Mouse (Mus musculus) neural tube, embryonic 14.5 days (tissue): ENCODE measurements at regions not wholly inside any gene's neighbourhood (a gene's known extent, or its start where the extent isn't known, plus 50 kb on each side); places are given as distances from the start of the nearest gene placed in this dataset.
"Not testable (repeated sequence)": the region's sequence is repeated elsewhere in the genome, so short reads cannot be mapped to it uniquely, and the experiment has no call there.

Source experiments
- ATAC-seq: fragments of 200-750 bp; cut with Nextera tagmentation; 2 replicates; pipeline ENCODE4 v1.8.0; 2017; ENCODE audit warnings: low read depth, mild to moderate bottlenecking, moderate TSS enrichment, moderate library complexity
- H3K27ac ChIP-seq: fragments of 300-500 bp; sonication (generic); 2 replicates; pipeline ENCODE4 v1.5.1; 2014; ENCODE audit warnings: low read depth, mild to moderate bottlenecking, control low read depth, low read length, moderate library complexity, mixed read lengths
- H3K27me3 ChIP-seq: fragments of 300-500 bp; sonication (generic); 2 replicates; pipeline ENCODE4 v1.6.1; 2014; ENCODE audit warnings: low read length; ENCODE audit not compliant: control insufficient read depth, insufficient read depth
- H3K36me3 ChIP-seq: fragments of 300-500 bp; sonication (generic); 2 replicates; pipeline ENCODE4 v1.6.1; 2014; ENCODE audit warnings: low read length, mixed read lengths; ENCODE audit not compliant: control insufficient read depth, insufficient read depth
- H3K4me1 ChIP-seq: fragments of 300-500 bp; sonication (generic); 2 replicates; pipeline ENCODE4 v1.6.1; 2014; ENCODE audit warnings: low read length; ENCODE audit not compliant: control insufficient read depth, insufficient read depth
- H3K4me2 ChIP-seq: fragments of 300-500 bp; sonication (generic); 2 replicates; pipeline ENCODE4 v1.6.1; 2014; ENCODE audit warnings: mild to moderate bottlenecking, low read depth, low read length, control low read depth
- H3K4me3 ChIP-seq: fragments of 300-500 bp; sonication (generic); 2 replicates; pipeline ENCODE4 v1.5.1; 2014; ENCODE audit warnings: low read depth, low read length, control low read depth, mixed read lengths
- H3K9ac ChIP-seq: fragments of 300-500 bp; sonication (generic); replicated peaks from 2 replicates; pipeline ENCODE4 v1.6.1; 2014; ENCODE audit warnings: low read depth, mild to moderate bottlenecking, control low read depth, low read length, mixed read lengths
- H3K9me3 ChIP-seq: fragments of 300-500 bp; sonication (generic); 2 replicates; pipeline ENCODE4 v1.6.1; 2016; ENCODE audit warnings: low read length; ENCODE audit not compliant: control insufficient read depth
- WGBS: fragments of 180-500 bp; shearing (Covaris S2); extraction: QIAGEN DNeasy Blood & Tissue Kit; methylation state at CpG from one replicate; pipeline ENCODE4 v1.1.7; 2014; 5-methylcytosine and 5-hydroxymethylcytosine counted together

GRCm38 (mm10) chr1:141246125-141246524, 1000.2 kb downstream of the Kcnt2 start:
- not testable (repeated sequence) for H3K27ac ChIP-seq, H3K4me2 ChIP-seq, H3K4me3 ChIP-seq, H3K36me3 ChIP-seq, ATAC-seq, H3K9me3 ChIP-seq, H3K4me1 ChIP-seq, H3K9ac ChIP-seq, H3K27me3 ChIP-seq

GRCm38 (mm10) chr1:141274738-141275137, 1028.8 kb downstream of the Kcnt2 start:
- no peaks in the 10 kb centered on the region for H3K9me3 ChIP-seq
- no peak overlapping the region for H3K4me3 ChIP-seq
- H3K4me2 ChIP-seq: no peak overlapping the region
- ATAC-seq: no peak
- H3K27ac ChIP-seq: no peak overlapping the region
- 98% methylated on average over 1 of the region's 1 CpGs for WGBS
- no peaks in the 10 kb centered on the region for H3K4me1 ChIP-seq
- H3K36me3 ChIP-seq: no peaks in the 10 kb centered on the region
- no peak overlapping the region for H3K9ac ChIP-seq
- H3K27me3 ChIP-seq: no peaks in the 10 kb centered on the region

- no peak overlapping the region for H3K4me2 ChIP-seq
- H3K9ac ChIP-seq: no peak overlapping the region
- no peaks in the 10 kb centered on the region for H3K9me3 ChIP-seq
- no peaks in the 10 kb centered on the region for H3K4me1 ChIP-seq
- H3K27me3 ChIP-seq: no peaks in the 10 kb centered on the region
- no peak overlapping the region for H3K27ac ChIP-seq
- ATAC-seq: no peak
- H3K36me3 ChIP-seq: no peaks in the 10 kb centered on the region
- no peak overlapping the region for H3K4me3 ChIP-seq
Measured at GRCm38 (mm10) chr1:141281513-141281912, 1035.6 kb downstream of the Kcnt2 start.

GRCm38 (mm10) chr1:141322968-141323367, 1077.0 kb downstream of the Kcnt2 start:
- H3K27me3 ChIP-seq: no peaks in the 10 kb centered on the region
- no peak overlapping the region for H3K4me3 ChIP-seq
- H3K27ac ChIP-seq: no peak overlapping the region
- H3K4me2 ChIP-seq: no peak overlapping the region
- H3K9ac ChIP-seq: no peak overlapping the region
- no peaks in the 10 kb centered on the region for H3K9me3 ChIP-seq
- H3K36me3 ChIP-seq: no peaks in the 10 kb centered on the region
- 25% methylated on average over 3 of the region's 3 CpGs for WGBS
- ATAC-seq: peak; percentile 69; the same call in 1 of the 2 replicates
- H3K4me1 ChIP-seq: no peaks in the 10 kb centered on the region

DNA sequence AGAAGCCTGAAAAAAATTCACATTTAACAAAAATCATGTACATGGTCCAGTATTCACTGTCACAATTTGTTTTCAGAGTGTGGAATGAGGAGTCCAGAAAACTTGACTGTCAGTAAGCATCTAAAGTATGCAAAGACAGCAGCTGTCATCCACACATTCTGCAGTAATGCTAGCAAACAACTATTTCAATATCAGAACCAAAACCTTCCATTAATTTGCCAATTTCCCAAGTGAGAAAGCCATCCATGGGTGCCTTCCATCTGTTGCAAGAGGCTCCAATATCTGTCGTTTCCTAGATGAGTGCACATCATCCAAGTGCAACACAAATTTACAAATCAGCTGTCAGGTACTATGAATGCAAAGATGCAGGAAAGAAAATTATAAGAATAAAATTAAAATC, 1092.1 kb downstream of the Kcnt2 start:
- Histone ChIP-seq H3K9ac (no peak overlapping the region), H3K4me3 (no peak overlapping the region), H3K36me3 (no peaks in the 10 kb centered on the region), H3K9me3 (no peaks in the 10 kb centered on the region), H3K4me1 (no peaks in the 10 kb centered on the region), H3K4me2 (no peak overlapping the region), H3K27ac (no peak overlapping the region), H3K27me3 (no peaks in the 10 kb centered on the region)
- 85% methylated on average over 1 of the region's 1 CpGs for WGBS
- ATAC-seq: no peak

- no peak overlapping the region for H3K9ac ChIP-seq
- no peaks in the 10 kb centered on the region for H3K9me3 ChIP-seq
- no peak for ATAC-seq
- H3K36me3 ChIP-seq: no peaks in the 10 kb centered on the region
- no peak overlapping the region for H3K27ac ChIP-seq
- H3K4me1 ChIP-seq: no peaks in the 10 kb centered on the region
- H3K4me3 ChIP-seq: no peak overlapping the region
- no peak overlapping the region for H3K4me2 ChIP-seq
- H3K27me3 ChIP-seq: no peaks in the 10 kb centered on the region
- WGBS: 61% methylated on average over 1 of the region's 1 CpGs
Measured at GRCm38 (mm10) chr1:141369447-141369846, 1123.5 kb downstream of the Kcnt2 start.

- no peaks in the 10 kb centered on the region for H3K4me1 ChIP-seq
- H3K27me3 ChIP-seq: no peaks in the 10 kb centered on the region
- no peaks in the 10 kb centered on the region for H3K36me3 ChIP-seq
- no peaks in the 10 kb centered on the region for H3K9me3 ChIP-seq
- no peak overlapping the region for H3K4me2 ChIP-seq
- WGBS: 88% methylated on average over 3 of the region's 3 CpGs
- no peak overlapping the region for H3K27ac ChIP-seq
- no peak for ATAC-seq
- no peak overlapping the region for H3K9ac ChIP-seq
- no peak overlapping the region for H3K4me3 ChIP-seq
Measured at GRCm38 (mm10) chr1:141375966-141376365, 1130.0 kb downstream of the Kcnt2 start.

DNA sequence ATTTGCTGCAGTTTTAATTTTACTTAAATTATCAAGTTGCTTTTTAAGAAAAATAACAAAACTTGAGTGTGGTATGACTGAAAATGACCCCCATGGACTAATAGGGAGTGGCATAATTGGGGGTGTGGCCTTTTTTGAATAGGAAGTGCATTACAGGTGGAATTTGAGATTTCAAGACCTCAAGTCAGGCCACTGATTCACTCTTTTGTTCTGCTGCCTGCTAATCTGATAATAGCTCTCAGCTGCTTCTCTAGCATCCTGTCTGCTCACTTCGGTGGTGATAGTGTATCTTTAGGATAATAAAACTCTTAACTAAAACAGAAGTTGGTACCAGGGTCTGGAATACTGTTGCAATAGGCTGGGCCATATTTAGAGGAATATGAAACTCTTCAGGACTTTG, 1155.4 kb downstream of the Kcnt2 start:
- ATAC-seq: no peak
- no peaks in the 10 kb centered on the region for H3K27me3 ChIP-seq

DNA sequence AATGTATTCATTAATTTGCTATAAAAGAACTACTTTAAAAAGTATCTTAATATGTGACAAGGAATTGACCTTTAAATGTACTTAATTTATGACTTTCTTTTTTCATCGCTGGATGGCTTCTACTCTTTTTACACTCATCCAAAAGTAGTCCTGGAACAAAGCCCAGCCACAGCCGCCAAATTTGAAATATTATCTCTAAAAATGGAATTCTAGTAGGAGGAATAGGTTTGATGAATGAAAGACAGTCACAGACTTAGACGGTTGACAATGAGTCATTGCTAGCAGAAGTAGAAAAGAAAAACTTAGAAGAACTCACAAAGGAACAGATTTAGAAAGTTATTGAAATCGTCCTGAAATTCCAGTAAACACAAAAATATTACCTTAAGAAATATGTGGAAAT, 1183.7 kb downstream of the Kcnt2 start:
- ATAC-seq: no peak
- Histone ChIP-seq H3K27ac (no peak overlapping the region), H3K9ac (no peak overlapping the region), H3K9me3 (no peaks in the 10 kb centered on the region), H3K36me3 (no peaks in the 10 kb centered on the region), H3K4me2 (no peak overlapping the region), H3K4me1 (no peaks in the 10 kb centered on the region), H3K4me3 (no peak overlapping the region), H3K27me3 (no peaks in the 10 kb centered on the region)
- 74% methylated on average over 4 of the region's 4 CpGs for WGBS

More for the DNA sequence above, 1155.4 kb downstream of the Kcnt2 start:
- Histone ChIP-seq H3K9ac (no peak overlapping the region), H3K9me3 (no peaks in the 10 kb centered on the region), H3K4me3 (no peak overlapping the region), H3K36me3 (no peaks in the 10 kb centered on the region), H3K4me2 (no peak overlapping the region), H3K27ac (no peak overlapping the region), H3K4me1 (no peaks in the 10 kb centered on the region)
- 61% methylated on average over 1 of the region's 1 CpGs for WGBS

- no peak overlapping the region for H3K27ac ChIP-seq
- no peaks in the 10 kb centered on the region for H3K27me3 ChIP-seq
- no peak overlapping the region for H3K4me2 ChIP-seq
- ATAC-seq: no peak
- no peak overlapping the region for H3K4me3 ChIP-seq
- WGBS: 81% methylated on average over 2 of the region's 2 CpGs
- no peaks in the 10 kb centered on the region for H3K4me1 ChIP-seq
- no peak overlapping the region for H3K9ac ChIP-seq
- no peaks in the 10 kb centered on the region for H3K9me3 ChIP-seq
- H3K36me3 ChIP-seq: no peaks in the 10 kb centered on the region
Measured at GRCm38 (mm10) chr1:141430117-141430516, 1184.2 kb downstream of the Kcnt2 start.
